Mouse (Mus musculus) T-helper 1 cell (primary cell): Measurements from ENCODE around the gene Dgkq.
"Not testable (repeated sequence)": the region's sequence is repeated elsewhere in the genome, so short reads cannot be mapped to it uniquely, and the experiment has no call there.

Source experiments
- in situ Hi-C: fragments of 300-600 bp; cut with MboI, MseI; formaldehyde crosslinking; loops from one replicate; pipeline ENCODE4 v1.15.1; 2025; ENCODE audit warnings: high pct_unique_total_duplicates

Dgkq gene

GRCm38 (mm10) chr5:108655381-108655780, 14.1 kb downstream of the Dgkq start:
- in situ Hi-C loops = no loop called here

DNA sequence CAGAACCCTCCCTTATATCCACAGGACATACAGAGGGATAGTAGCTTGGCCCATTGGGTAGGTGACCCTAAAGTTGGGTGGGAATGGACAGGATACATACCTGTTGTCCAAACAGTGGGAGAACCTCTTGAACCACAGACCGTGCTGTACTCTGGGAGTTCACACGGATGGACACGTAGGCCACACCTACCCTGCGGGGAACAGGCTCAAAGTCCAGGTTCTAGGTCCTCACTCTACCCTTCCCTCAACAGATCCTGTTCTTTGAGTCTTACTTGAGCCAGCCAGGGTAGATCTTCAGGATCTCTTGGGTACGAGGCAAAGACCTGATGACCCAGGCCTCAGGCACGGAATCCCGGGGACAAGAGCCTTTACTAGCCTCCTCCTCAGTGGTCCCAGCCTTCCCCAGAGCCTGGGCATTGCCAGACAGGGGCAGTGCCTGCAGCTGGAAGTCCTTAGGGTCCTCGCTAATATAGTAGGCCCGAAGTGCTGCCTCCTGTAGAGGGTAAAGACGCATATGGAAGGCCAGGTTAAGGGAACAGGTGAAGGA, 15.0 kb downstream of the Dgkq start:
- in situ Hi-C loops = no loop called here

DNA sequence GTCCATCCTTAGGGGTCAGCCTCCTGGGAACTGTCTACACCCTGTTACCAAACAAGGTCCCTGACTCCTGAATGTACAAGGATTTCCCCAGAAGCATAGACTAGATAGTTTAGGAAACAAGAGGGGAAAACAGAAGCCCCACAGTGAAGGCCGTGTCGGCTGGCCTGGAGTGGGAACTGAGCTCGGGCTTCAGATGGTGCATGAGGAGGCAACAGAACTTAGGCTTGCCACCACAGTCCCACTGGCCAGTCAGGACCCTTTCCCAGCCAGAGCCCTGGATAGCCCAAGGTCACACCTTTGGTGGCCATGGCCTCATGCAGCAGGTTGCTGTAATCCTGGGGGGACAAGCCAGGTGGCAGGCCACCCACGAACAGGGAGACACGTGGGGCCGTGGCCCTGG, 16.1 kb downstream of the Dgkq start:
- in situ Hi-C loops = no loop called here

DNA sequence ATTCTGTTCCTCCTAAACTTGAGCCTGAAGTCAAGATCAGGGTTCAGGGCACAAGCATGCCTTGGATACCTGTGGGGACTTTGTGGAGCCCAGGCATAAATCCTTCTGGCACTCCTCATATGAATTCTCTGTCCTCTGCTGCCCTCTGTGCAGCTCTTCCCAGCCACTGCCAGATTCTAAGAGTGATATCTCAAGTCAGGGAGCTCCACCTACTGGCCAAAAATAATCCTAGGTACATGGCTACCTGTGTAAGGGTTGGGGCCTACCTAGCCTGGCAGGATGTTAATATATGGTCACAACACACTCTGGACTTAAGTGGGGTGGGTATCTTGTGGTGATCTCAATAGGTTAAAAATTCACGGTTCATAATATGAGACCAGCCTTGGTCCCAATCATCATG, 17.6 kb downstream of the Dgkq start:
- in situ Hi-C loops = no loop called here

GRCm38 (mm10) chr5:108651136-108651720, 18.2 kb downstream of the Dgkq start:
- in situ Hi-C loops = no loop called here

- in situ Hi-C loops = no loop called here
These were observed 19.1 kb downstream of the Dgkq start for GRCm38 (mm10) chr5:108650341-108650740.

- in situ Hi-C loops = no loop called here
These were observed 20.4 kb downstream of the Dgkq start for GRCm38 (mm10) chr5:108648937-108649576.

DNA sequence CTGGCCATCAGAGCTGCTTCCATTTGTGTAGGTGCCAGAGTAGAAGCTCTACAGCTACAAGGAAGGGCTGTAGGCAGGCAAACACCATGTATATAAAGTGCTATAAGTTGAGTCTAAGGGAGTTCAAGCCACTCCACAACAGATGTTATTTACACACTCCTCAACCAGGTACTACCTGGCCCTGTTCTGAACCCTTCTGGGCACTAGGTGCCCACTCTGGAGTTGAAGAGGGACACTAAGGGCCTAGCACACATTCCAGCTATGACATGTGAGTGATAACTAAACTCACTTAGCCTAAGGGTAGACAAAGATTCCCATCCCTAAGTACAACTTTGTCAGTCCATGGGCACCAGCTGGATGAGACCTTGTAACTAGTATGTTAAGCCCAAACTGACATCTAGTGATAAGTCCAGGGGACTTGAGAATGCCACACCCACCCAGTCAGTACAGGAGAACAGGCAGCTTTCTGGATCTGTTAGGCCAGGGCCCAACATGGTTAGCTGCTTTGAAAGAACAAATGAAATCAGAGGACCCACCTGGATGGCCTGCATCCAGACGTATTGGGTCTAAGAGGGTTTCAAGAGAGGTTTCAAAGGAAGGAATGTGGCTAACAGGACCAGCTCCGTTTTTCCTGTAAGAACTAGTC, 21.5 kb downstream of the Dgkq start:
- in situ Hi-C loops = no loop called here

DNA sequence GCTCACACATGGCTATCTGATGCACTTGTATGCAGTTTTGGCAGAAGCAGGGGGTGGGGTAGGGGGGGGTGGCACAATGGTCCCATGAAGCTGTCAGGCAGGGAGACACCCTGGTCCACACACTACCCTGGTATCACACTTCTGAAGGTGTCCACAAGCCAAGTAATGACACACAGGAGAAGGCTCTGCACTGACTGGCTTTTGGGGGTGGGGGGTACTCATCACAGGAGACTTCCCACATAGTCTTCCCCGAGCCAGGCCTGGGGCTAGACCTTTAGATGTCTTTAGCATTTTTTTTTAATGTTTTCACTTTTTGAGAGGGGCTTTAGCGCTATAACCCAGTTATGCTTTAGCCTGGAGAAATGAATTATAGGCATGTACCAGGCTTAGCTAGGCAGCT, 22.2 kb downstream of the Dgkq start:
- in situ Hi-C loops = no loop called here

- in situ Hi-C loops = no loop called here
These were observed 23.2 kb downstream of the Dgkq start for GRCm38 (mm10) chr5:108646343-108646660.

- in situ Hi-C loops = no loop called here
These were observed 23.7 kb downstream of the Dgkq start for GRCm38 (mm10) chr5:108645651-108646342.

DNA sequence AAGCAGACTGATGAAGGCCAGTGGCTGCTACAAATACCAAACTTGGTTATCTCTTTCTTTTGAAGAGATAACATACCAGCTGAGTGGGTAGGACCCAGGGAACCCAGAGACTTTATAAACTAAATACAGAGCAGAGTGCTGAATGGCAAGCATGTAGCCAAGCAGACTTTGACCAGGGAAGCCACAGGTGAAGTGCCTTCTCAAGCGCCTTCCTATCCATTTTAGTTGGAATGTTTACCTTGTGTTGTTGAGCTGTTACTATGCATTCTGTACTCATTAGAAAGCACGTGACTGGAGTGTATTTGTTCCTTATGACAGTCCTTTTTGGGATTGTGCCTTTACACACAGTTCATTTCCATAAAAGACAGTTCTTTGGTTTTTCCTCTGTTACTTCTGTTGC, 25.8 kb downstream of the Dgkq start:
- in situ Hi-C loops = no loop called here

GRCm38 (mm10) chr5:108636172-108636571, 33.3 kb downstream of the Dgkq start:
- in situ Hi-C loops = no loop called here

GRCm38 (mm10) chr5:108634088-108634487, 35.4 kb downstream of the Dgkq start:
- in situ Hi-C loops = not testable (repeated sequence)

GRCm38 (mm10) chr5:108633676-108634075, 35.8 kb downstream of the Dgkq start:
- in situ Hi-C loops = no loop called here

DNA sequence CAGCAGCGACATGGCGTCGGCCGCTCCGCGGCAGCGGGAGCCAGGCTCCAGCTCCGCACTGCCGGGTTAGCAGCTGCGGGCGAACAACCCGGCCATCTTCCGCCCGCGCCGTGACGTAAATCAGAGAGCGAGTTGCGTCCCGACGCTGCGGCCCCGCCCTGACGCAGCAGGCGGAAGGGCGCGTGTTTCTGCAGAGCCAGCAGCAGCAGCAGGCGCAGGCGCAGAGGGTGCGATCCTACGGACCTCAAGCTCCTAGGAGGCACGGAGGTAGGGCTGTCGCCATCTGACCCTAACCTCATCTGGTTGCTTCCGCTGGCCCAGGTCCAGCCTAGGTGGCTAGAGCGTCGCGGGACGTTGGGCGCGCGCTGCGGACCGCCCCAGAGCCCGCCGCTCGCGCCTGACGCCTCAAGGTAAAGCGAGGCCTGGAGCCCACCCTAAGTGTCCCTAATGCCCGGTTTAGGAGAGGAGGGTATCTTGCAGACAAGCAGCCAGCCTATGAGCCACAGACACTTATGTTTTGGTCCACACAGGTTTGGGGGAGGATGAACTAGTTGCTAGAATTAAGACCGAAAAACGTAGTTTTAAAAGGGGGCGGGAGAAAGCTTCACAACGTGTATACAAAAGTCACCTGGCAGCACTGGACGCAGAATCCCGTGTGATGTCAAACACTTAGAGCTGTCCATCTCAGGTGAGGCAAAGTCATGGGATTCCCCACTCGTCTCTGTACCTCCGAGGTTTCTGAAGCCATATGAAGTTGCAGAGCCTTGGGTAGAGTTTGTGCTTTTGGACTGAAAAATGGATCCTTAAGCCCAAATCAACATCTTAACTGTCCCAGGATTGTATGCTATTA, 39.6 kb downstream of the Dgkq start, which contains the start of the genes Gak and Tmem175:
Gene Gak (minus strand): TSS at position 122 of the 850 bp plus-strand sequence.
Gene Tmem175 (plus strand): TSS at position 137 of the 850 bp plus-strand sequence.
- in situ Hi-C loops = no loop called here

- in situ Hi-C loops = no loop called here
These were observed 40.4 kb downstream of the Dgkq start for GRCm38 (mm10) chr5:108628891-108629633.

GRCm38 (mm10) chr5:108626050-108626660, 43.3 kb downstream of the Dgkq start:
- in situ Hi-C loops = no loop called here

DNA sequence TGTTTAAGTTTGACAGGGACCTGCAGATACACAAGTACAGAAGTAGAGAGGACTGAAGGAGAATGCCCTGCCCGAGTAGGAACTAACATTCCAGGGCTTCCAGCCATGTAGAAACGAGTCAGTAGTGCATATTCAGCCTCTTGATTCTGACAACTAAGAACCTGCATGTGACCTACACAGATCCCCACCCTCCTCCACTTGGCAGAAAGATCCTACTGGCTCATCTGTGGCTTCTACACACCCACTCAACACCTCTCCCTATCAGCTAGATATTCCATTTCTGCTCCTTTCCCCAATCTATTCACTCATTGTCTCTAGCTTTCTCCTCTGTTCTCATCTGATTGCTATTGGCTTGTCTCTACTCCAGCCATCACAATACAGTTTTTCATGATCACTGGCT, 47.6 kb downstream of the Dgkq start:
- in situ Hi-C loops = no loop called here

GRCm38 (mm10) chr5:108610426-108610825, 59.0 kb downstream of the Dgkq start:
- in situ Hi-C loops = no loop called here
